In genomic region chr7:67168288-67168687, GRCm38 (mm10) we compare ENCODE assay signal across 28 mouse cellular contexts. TPM values are rescaled to one million over a fixed set of nuclear protein-coding genes. Genes with fewer than 3 reads are reported as not detected.
DNase-seq lines count a peak whose midpoint lies in the region; ATAC-seq and TF ChIP-seq lines count a peak whose summit lies in the region.
"Had no signal": no experiment of that assay in that cellular context is flagged by ENCODE, and none has a peak within 500 bp of the region (broad histone marks: within the 10 kb centered on the region; RNA-seq: fewer than 3 reads in every experiment).

No protein-coding gene starts in this region.

- no peak overlapping the region for H3K9ac ChIP-seq in limb, embryonic 14.5 days (ENCODE audit: low read depth, low read length, severe bottlenecking)
- H3K9ac ChIP-seq in intestine, embryonic 14.5 days (ENCODE audit: low read length), result no peak overlapping the region
- H3K9ac ChIP-seq in intestine, postnatal 0 days (ENCODE audit: low read depth, low read length), result no peak overlapping the region
- no peak overlapping the region for H3K9ac ChIP-seq in kidney, embryonic 15.5 days
- H3K9ac ChIP-seq: embryonic facial prominence, embryonic 12.5 days; embryonic facial prominence, embryonic 15.5 days; forebrain, postnatal 0 days; heart, embryonic 12.5 days; heart, embryonic 15.5 days; hindbrain, embryonic 13.5 days had no signal

- 0 out of 2 replicates have a peak, but pooled peaks have one; percentile 34 for ATAC-seq in limb, embryonic 14.5 days (ENCODE audit: low FRiP score, low read depth)
- ATAC-seq in intestine, embryonic 14.5 days (replicated peaks; ENCODE audit: low FRiP score, low TSS enrichment, low read depth), result peak; percentile 45; the same call in 1 of the 2 replicates
- peak; percentile 74 for ATAC-seq in intestine, postnatal 0 days
- no peak for ATAC-seq in kidney, embryonic 15.5 days (replicated peaks; ENCODE audit: low FRiP score)
- ATAC-seq: forebrain, embryonic 14.5 days; forebrain, postnatal 0 days; hindbrain, embryonic 16.5 days; Patski had no signal

- H3K9me3 ChIP-seq in limb, embryonic 14.5 days (ENCODE audit: control insufficient read depth, low read length), result no peaks in the 10 kb centered on the region
- H3K9me3 ChIP-seq in limb, embryonic 10.5 days (replicated peaks), result no peaks in the 10 kb centered on the region
- H3K9me3 ChIP-seq in intestine, embryonic 14.5 days (ENCODE audit: control insufficient read depth, low read length), result no peaks in the 10 kb centered on the region
- no peaks in the 10 kb centered on the region for H3K9me3 ChIP-seq in intestine, postnatal 0 days (ENCODE audit: control insufficient read depth)
- no peaks in the 10 kb centered on the region for H3K9me3 ChIP-seq in kidney, embryonic 15.5 days (replicated peaks)
- H3K9me3 ChIP-seq: embryonic facial prominence, embryonic 12.5 days; embryonic facial prominence, embryonic 15.5 days; heart, embryonic 12.5 days; heart, embryonic 15.5 days; hindbrain, embryonic 10.5 days; hindbrain, embryonic 13.5 days had no signal

- no peaks in the 10 kb centered on the region for H3K27me3 ChIP-seq in limb, embryonic 14.5 days (ENCODE audit: control insufficient read depth, insufficient read depth, low read length)
- no peaks in the 10 kb centered on the region for H3K27me3 ChIP-seq in limb, embryonic 10.5 days (ENCODE audit: low read depth, poor library complexity, severe bottlenecking)
- no peaks in the 10 kb centered on the region for H3K27me3 ChIP-seq in intestine, embryonic 14.5 days (replicated peaks; ENCODE audit: control insufficient read depth, insufficient read depth, low read length)
- no peaks in the 10 kb centered on the region for H3K27me3 ChIP-seq in intestine, postnatal 0 days (replicated peaks; ENCODE audit: control insufficient read depth, insufficient read depth, low read length)
- no peaks in the 10 kb centered on the region for H3K27me3 ChIP-seq in kidney, embryonic 15.5 days
- H3K27me3 ChIP-seq: embryonic facial prominence, embryonic 12.5 days; embryonic facial prominence, embryonic 15.5 days; heart, embryonic 12.5 days; heart, embryonic 15.5 days; hindbrain, embryonic 13.5 days had no signal

- TF ChIP-seq CTCF in intestine, postnatal 0 days (IDR thresholded peaks at IDR 0.05; ENCODE audit: low read depth), result no peak

- no peak overlapping the region for H3K27ac ChIP-seq in limb, embryonic 14.5 days (replicated peaks; ENCODE audit: low read depth, low read length)
- H3K27ac ChIP-seq in limb, embryonic 10.5 days, result no peak overlapping the region
- no peak overlapping the region for H3K27ac ChIP-seq in intestine, embryonic 14.5 days (ENCODE audit: low read depth)
- no peak overlapping the region for H3K27ac ChIP-seq in intestine, postnatal 0 days (ENCODE audit: low read depth, low read length)
- H3K27ac ChIP-seq in kidney, embryonic 15.5 days, result no peak overlapping the region
- H3K27ac ChIP-seq: embryonic facial prominence, embryonic 12.5 days; embryonic facial prominence, embryonic 15.5 days; heart, embryonic 15.5 days; hindbrain, embryonic 10.5 days; hindbrain, embryonic 13.5 days had no signal

- H3K36me3 ChIP-seq in limb, embryonic 14.5 days (ENCODE audit: control insufficient read depth, insufficient read depth, low read length), result no peaks in the 10 kb centered on the region
- no peaks in the 10 kb centered on the region for H3K36me3 ChIP-seq in limb, embryonic 10.5 days
- H3K36me3 ChIP-seq in intestine, embryonic 14.5 days (ENCODE audit: control insufficient read depth, insufficient read depth, low read length), result no peaks in the 10 kb centered on the region
- H3K36me3 ChIP-seq in intestine, postnatal 0 days (ENCODE audit: control insufficient read depth, insufficient read depth), result no peaks in the 10 kb centered on the region
- no peaks in the 10 kb centered on the region for H3K36me3 ChIP-seq in kidney, embryonic 15.5 days
- H3K36me3 ChIP-seq: embryonic facial prominence, embryonic 12.5 days; embryonic facial prominence, embryonic 15.5 days; G1E; heart, embryonic 12.5 days; heart, embryonic 15.5 days; hindbrain, embryonic 10.5 days; hindbrain, embryonic 13.5 days had no signal

- peaks cover 13% of the 10 kb centered on the region for H3K4me1 ChIP-seq in limb, embryonic 14.5 days (ENCODE audit: control insufficient read depth, insufficient read depth, low read length)
- 0 out of 2 replicates have a peak, but pooled peaks cover 4% of the 10 kb centered on the region for H3K4me1 ChIP-seq in limb, embryonic 10.5 days
- no peaks in the 10 kb centered on the region; the same call in 1 of the 2 replicates for H3K4me1 ChIP-seq in intestine, embryonic 14.5 days (replicated peaks; ENCODE audit: control insufficient read depth, insufficient read depth, low read length)
- H3K4me1 ChIP-seq in intestine, postnatal 0 days (replicated peaks; ENCODE audit: control insufficient read depth, insufficient read depth, low read length), result peaks cover 10% of the 10 kb centered on the region; the same call in 1 of the 2 replicates
- H3K4me1 ChIP-seq in kidney, embryonic 15.5 days, result 0 out of 2 replicates have a peak, but pooled peaks cover 2% of the 10 kb centered on the region
- H3K4me1 ChIP-seq: embryonic facial prominence, embryonic 12.5 days; embryonic facial prominence, embryonic 15.5 days; heart, embryonic 12.5 days; heart, embryonic 15.5 days; hindbrain, embryonic 10.5 days; hindbrain, embryonic 13.5 days had no signal

- 53% methylated on average over 9 of the region's 9 CpGs for WGBS in limb, embryonic 14.5 days
- WGBS in limb, embryonic 10.5 days, result 88% methylated on average over 9 of the region's 9 CpGs
- 60% methylated on average over 9 of the region's 9 CpGs for WGBS in intestine, embryonic 14.5 days
- WGBS in intestine, postnatal 0 days, result 39% methylated on average over 9 of the region's 9 CpGs
- 60% methylated on average over 9 of the region's 9 CpGs for WGBS in kidney, embryonic 15.5 days

- TF ChIP-seq POLR2A in limb, embryonic 14.5 days (IDR thresholded peaks at IDR 0.05; ENCODE audit: borderline replicate concordance, extremely low read depth, insufficient read depth, insufficient read length), result no peak

- no peak for DNase-seq in limb, embryonic 14.5 days (ENCODE audit: low spot score)
- DNase-seq in limb, embryonic 10.5 days (ENCODE audit: low spot score), result no peak
- no peak for DNase-seq in intestine, embryonic 14.5 days (ENCODE audit: low spot score)
- no peak for DNase-seq in layer of hippocampus, adult 11-12 months (ENCODE audit: low spot score)
- DNase-seq in lung, postnatal 4 days, result no peak
- DNase-seq: adrenal gland, postnatal 10 days; adrenal gland, postnatal 36 days; B cell, adult 2 months; cerebellum, adult 11 months; cerebellum, adult 2 months; cerebellum, adult 9-11 months; cerebellum, postnatal 25 days; forebrain, postnatal 0 days; gastrocnemius, postnatal 25 days; heart, postnatal 10 days; heart, postnatal 36 days had no signal

- H3K4me3 ChIP-seq in limb, embryonic 14.5 days (replicated peaks; ENCODE audit: low read length), result no peak overlapping the region
- no peak overlapping the region for H3K4me3 ChIP-seq in limb, embryonic 10.5 days
- no peak overlapping the region for H3K4me3 ChIP-seq in intestine, embryonic 14.5 days (ENCODE audit: low read depth, low read length)
- no peak overlapping the region for H3K4me3 ChIP-seq in intestine, postnatal 0 days (ENCODE audit: low read depth, low read length)
- H3K4me3 ChIP-seq in kidney, embryonic 15.5 days (replicated peaks), result no peak overlapping the region
- H3K4me3 ChIP-seq: embryonic facial prominence, embryonic 12.5 days; embryonic facial prominence, embryonic 15.5 days; heart, embryonic 12.5 days; heart, embryonic 15.5 days; hindbrain, embryonic 10.5 days; hindbrain, embryonic 13.5 days had no signal

- no peak overlapping the region for H3K4me2 ChIP-seq in limb, embryonic 14.5 days (replicated peaks; ENCODE audit: low read depth, low read length, severe bottlenecking)
- no peak overlapping the region for H3K4me2 ChIP-seq in intestine, embryonic 14.5 days (ENCODE audit: low read length)
- peak overlapping the region; percentile 13; the same call in 1 of the 2 replicates for H3K4me2 ChIP-seq in intestine, postnatal 0 days (replicated peaks; ENCODE audit: low read depth)
- H3K4me2 ChIP-seq in kidney, embryonic 15.5 days, result no peak overlapping the region
- H3K4me2 ChIP-seq: embryonic facial prominence, embryonic 12.5 days; embryonic facial prominence, embryonic 15.5 days; heart, embryonic 12.5 days; heart, embryonic 15.5 days; hindbrain, embryonic 13.5 days had no signal

RNA-seq across cellular contexts. Expression of gene Lysmd4, which starts 54.1 kb away (rescaled TPM):
- polyA plus RNA-seq in limb, embryonic 14.5 days (2012; rRNA removed), result 17.4 and 18.8 TPM in 2 replicates
- 14.0 and 15.4 TPM in 2 replicates for polyA plus RNA-seq in limb, embryonic 14.5 days (2014; fragmentation: Nextera tagmentation; extraction: Ambion mirVana)
- polyA plus RNA-seq in limb, embryonic 10.5 days (2016; fragmentation: Nextera tagmentation; extraction: Ambion mirVana), result 12.1 and 15.2 TPM in 2 replicates
- polyA plus RNA-seq in intestine, embryonic 14.5 days (2014; fragmentation: Nextera tagmentation; extraction: Ambion mirVana), result 10.6 and 12.2 TPM in 2 replicates
- polyA plus RNA-seq in intestine, postnatal 0 days (2015; fragmentation: Nextera tagmentation; extraction: Ambion mirVana), result 9.3 and 9.6 TPM in 2 replicates
- 13.6 and 17.3 TPM in 2 replicates for polyA plus RNA-seq in kidney, embryonic 15.5 days (2015; fragmentation: Nextera tagmentation; extraction: Ambion mirVana)
